9 mouse cellular contexts compared by ENCODE assay signal in genomic region chr3:66570342-66570741, GRCm38 (mm10).
DNase-seq lines count a peak whose midpoint lies in the region; ATAC-seq and TF ChIP-seq lines count a peak whose summit lies in the region.
"Had no signal": no experiment of that assay in that cellular context is flagged by ENCODE, and none has a peak within 500 bp of the region (broad histone marks: within the 10 kb centered on the region; RNA-seq: fewer than 3 reads in every experiment).

No protein-coding gene starts in this region.

- TF ChIP-seq EP300 in CH12.LX (IDR thresholded peaks at IDR 0.05; ENCODE audit: low read length): no peak
- TF ChIP-seq EP300 in liver, postnatal 0 days (IDR thresholded peaks at IDR 0.05; ENCODE audit: low read depth): no peak

- DNase-seq in kidney, postnatal 10 days: peak; percentile 6
- no peak for DNase-seq in kidney, adult 11 months
- DNase-seq in CH12.LX (ENCODE audit: extremely low read depth) (peak; percentile 53), G1E (ENCODE audit: low spot score) (no peak), MN1 (ENCODE audit: low spot score) (no peak)
- DNase-seq in liver, postnatal 0 days: peak; percentile 26
- DNase-seq in ovary, postnatal 36 days (ENCODE audit: low spot score): no peak
- DNase-seq: cerebellum, adult 9-11 months; gastrocnemius, postnatal 14 days had no signal

- H3K9ac ChIP-seq in CH12.LX (ENCODE audit: insufficient read depth, low read depth): no peak overlapping the region
- H3K9ac ChIP-seq in liver, postnatal 0 days (replicated peaks): no peak overlapping the region

- TF ChIP-seq CTCF in CH12.LX (conservative IDR thresholded peaks at IDR 0.05 in 1 of 2, IDR thresholded peaks at IDR 0.05 in 1 of 2; ENCODE audit: low read depth in 2 of 2, low read length in 2 of 2) (peak; percentile 66 to 82), G1E (IDR thresholded peaks at IDR 0.05; ENCODE audit: low read depth, low read length) (peak; percentile 29; the same call in 1 of the 2 replicates)
- TF ChIP-seq CTCF in liver, postnatal 0 days (IDR thresholded peaks at IDR 0.05; ENCODE audit: low read depth): peak; percentile 64

- no peaks in the 10 kb centered on the region for H3K79me2 ChIP-seq in CH12.LX (replicated peaks; ENCODE audit: control insufficient read depth, extremely low read depth, insufficient read depth, poor library complexity, severe bottlenecking)

- TF ChIP-seq POLR2A in CH12.LX (IDR thresholded peaks at IDR 0.05; ENCODE audit: low read depth, low read length): no peak

- 0 out of 2 replicates have a peak overlapping the region, but pooled peaks have one; percentile 35 for H3K4me2 ChIP-seq in CH12.LX (ENCODE audit: insufficient read depth, low read depth, poor library complexity, severe bottlenecking)
- no peak overlapping the region for H3K4me2 ChIP-seq in liver, postnatal 0 days (ENCODE audit: low read depth, low read length)

- peak; percentile 46 for TF ChIP-seq RAD21 in CH12.LX (IDR thresholded peaks at IDR 0.05; ENCODE audit: low read depth, low read length)

- H3K9me3 ChIP-seq in CH12.LX (replicated peaks; ENCODE audit: low read length) (no peaks in the 10 kb centered on the region), G1E (replicated peaks) (no peaks in the 10 kb centered on the region)
- H3K9me3 ChIP-seq in liver, postnatal 0 days (ENCODE audit: low read length): no peaks in the 10 kb centered on the region

- no peak overlapping the region for H3K4me3 ChIP-seq in CH12.LX (replicated peaks in 1 of 3; ENCODE audit: low read depth in 2 of 3, low read length in 2 of 3, poor library complexity in 1 of 3)
- H3K4me3 ChIP-seq in G1E (ENCODE audit: low read depth, low read length): no peak overlapping the region
- no peak overlapping the region for H3K4me3 ChIP-seq in liver, postnatal 0 days (ENCODE audit: low read depth, low read length)

- in situ Hi-C loops in CH12.LX (cut with MboI; ENCODE audit: low pct_ligation_motif_present, low pct_unique_long_range_greater_than_20kb, low sequenced_read_pairs): no loop called here

- peaks cover 0 to 2% of the 10 kb centered on the region in 2 experiments; a peak in 1 of 4 replicates for H3K4me1 ChIP-seq in CH12.LX (ENCODE audit: control insufficient read depth in 1 of 2, insufficient read depth in 2 of 2)
- H3K4me1 ChIP-seq in G1E (ENCODE audit: insufficient read depth, low read depth, low read length): no peaks in the 10 kb centered on the region
- no peaks in the 10 kb centered on the region for H3K4me1 ChIP-seq in liver, postnatal 0 days (ENCODE audit: insufficient read depth)

- no peak overlapping the region for H3K27ac ChIP-seq in CH12.LX (ENCODE audit: insufficient read depth, low read depth)
- H3K27ac ChIP-seq in liver, postnatal 0 days (ENCODE audit: low read depth): no peak overlapping the region

- no peak for ATAC-seq in G1E (ENCODE audit: extremely low read depth, insufficient number of reproducible peaks, low FRiP score, poor library complexity, severe bottlenecking)
- ATAC-seq in liver, postnatal 0 days: no peak

- dilution Hi-C loops in CH12.LX (cut with MboI; ENCODE audit: extremely low pct_ligation_motif_present, extremely low pct_unique_long_range_greater_than_20kb, low sequenced_read_pairs): no loop called here

- 69% methylated on average over 5 of the region's 5 CpGs for WGBS in liver, postnatal 0 days (ENCODE audit: insufficient replicate concordance)

- H3K27me3 ChIP-seq in CH12.LX (replicated peaks) (no peaks in the 10 kb centered on the region), G1E (ENCODE audit: insufficient read depth, low read length) (no peaks in the 10 kb centered on the region)
- H3K27me3 ChIP-seq in liver, postnatal 0 days (ENCODE audit: insufficient read depth, low read length): no peaks in the 10 kb centered on the region

- H3K36me3 ChIP-seq in CH12.LX (replicated peaks in 1 of 2; ENCODE audit: control insufficient read depth in 1 of 2, insufficient read depth in 1 of 2, low read length in 1 of 2): no peaks in the 10 kb centered on the region
- no peaks in the 10 kb centered on the region for H3K36me3 ChIP-seq in G1E (replicated peaks)
- no peaks in the 10 kb centered on the region for H3K36me3 ChIP-seq in liver, postnatal 0 days (replicated peaks; ENCODE audit: insufficient read depth, low read length)

TF ChIP-seq in CH12.LX, 34 proteins besides CTCF, POLR2A, EP300 and RAD21:
- TF ChIP-seq HCFC1 (IDR thresholded peaks at IDR 0.05; ENCODE audit: low read depth, low read length) (no peak), CHD2 (IDR thresholded peaks at IDR 0.05; ENCODE audit: low read length) (peak; percentile 59), SMC3 (IDR thresholded peaks at IDR 0.05; ENCODE audit: low read depth, low read length) (peak; percentile 41)

Comparison
In these comparisons a context has a peak if more than half of its experiments do, and no peak if none do; other contexts are left out.
1. DNase-seq: peak in kidney, postnatal 10 days (single experiment), CH12.LX (single experiment) and liver, postnatal 0 days (single experiment); none in kidney, adult 11 months (single experiment), G1E (single experiment), MN1 (single experiment) and ovary, postnatal 36 days (single experiment).
2. Peak in every context shown above with its lines, with median percentiles within 50 percentile points of each other: CTCF ChIP-seq.